Mouse (Mus musculus): Measurements from ENCODE around the gene Kdm5a.
A peak's percentile ranks its signal among the peaks of the same experiment; 100 is the strongest.

The Kdm5a gene

DNA sequence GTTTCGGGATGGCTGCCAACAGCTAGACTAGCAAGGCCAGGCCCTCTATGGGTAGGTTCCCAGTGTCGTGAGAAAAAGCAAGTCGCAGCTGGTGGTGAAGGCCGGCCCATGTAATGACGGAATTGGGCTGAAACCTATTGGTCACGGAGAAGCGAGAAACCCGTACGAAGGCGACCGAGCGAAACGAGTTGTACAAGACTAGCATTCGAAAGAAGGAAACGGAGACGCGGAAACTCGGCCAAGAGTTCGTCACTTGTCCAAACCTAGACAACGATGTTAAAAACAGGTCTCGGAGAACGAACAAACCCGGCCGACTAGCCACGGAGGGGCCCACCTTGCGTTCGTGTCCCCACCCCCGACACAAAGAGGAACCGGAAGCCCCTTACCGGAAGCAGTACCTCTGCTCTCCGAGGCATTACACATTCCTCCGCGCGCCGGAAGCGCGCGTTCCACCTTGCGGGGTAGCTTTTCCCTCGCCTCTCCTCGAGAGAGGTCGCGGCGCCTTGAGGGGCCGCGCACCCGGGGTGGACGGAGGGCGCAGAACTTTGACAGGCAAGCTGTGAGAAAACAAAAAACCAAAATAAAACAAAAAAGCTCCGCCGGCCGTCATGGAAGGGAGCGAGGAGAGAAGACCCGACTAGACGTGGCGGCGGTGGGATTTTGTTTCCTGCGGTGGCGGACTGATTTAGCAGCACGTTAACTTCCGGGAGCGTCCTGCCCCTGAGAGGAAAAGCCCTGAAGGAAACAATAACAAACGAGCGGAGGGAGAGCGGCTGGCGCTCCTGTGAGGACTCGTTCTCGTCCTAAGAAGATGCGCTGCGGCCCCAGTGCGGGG, at the start of gene Kdm5a, which contains the start of gene Ccdc77:
Gene Kdm5a, plus strand, starts transcription at position 437 of the 835 bp plus-strand sequence.
Gene Ccdc77, minus strand, starts transcription at position 687 of the 835 bp plus-strand sequence.
- peak; percentile 96 for DNase-seq

DNA sequence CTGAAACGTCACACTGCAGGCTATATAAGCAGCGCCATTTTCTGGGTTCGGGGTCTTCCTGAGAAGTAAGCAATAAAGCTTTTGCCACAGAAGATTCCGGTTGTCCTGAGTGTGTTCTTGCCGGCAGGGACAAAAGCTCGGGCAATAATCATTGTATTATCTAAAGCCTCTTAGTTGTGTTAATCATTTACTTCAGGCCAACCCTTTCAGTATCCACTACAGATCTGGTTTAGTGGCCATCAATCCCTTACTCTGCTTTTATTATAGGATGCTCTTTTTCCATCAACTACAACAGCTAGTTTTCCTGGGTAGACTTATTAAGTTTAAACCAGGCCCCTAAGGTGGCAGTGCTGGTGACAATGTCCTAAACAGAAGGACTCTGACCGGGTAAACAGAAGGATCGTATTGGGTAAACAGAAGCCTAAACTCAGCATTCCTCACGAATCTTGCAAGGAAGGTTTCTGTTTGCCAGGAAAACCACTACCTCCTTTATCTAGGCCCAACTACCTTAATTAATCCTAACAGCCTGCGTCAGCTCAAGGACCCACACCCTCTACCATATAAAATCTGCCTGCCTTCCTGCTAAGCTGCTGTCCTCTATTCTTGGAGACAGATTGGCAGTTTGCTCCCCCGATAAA, 45.5 kb upstream of the Kdm5a start:
- DNase-seq, result no peak

GRCm38 (mm10) chr6:120319129-120319528, 44.8 kb upstream of the Kdm5a start:
- no peak for DNase-seq

DNA sequence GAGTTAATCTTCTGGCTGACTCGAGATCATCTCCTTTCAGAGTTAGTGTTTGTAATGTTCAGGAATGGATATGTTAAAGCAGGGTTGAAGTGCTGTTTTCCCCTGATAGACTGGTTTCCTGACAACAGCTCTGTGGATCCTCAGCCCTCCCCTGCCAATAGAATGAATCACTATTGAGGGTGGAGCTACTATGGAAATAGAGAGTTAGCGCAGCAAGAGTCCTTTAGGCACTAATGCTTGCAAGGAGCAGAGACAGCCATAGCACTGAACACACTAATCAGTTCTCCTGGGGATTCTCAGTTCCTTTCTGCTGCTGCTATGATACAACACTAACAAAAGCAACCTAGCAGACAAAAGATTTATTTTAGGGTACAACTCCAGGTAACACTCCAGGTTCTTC, 43.6 kb upstream of the Kdm5a start:
- no peak for DNase-seq

- peak; percentile 76 to 77 for DNase-seq
These were observed 39.5 kb upstream of the Kdm5a start for GRCm38 (mm10) chr6:120324295-120324927.

DNA sequence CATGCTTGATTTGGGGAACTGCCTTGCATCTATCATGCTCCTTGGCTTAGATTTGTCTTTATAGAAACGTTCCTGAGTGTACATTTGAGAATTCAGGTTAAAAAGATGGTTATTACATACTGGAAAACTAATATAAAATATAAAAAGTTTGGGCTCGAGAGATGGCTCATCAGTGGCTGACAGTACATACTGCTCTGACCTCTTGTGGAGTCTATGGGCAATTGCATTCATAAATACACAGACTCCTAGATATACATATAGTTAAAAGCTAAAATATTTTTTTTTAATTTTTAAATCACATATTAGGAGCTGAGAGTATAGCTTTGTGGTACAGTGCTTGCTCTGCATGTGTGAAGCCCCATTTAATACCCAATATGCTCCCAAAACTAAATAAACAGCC, 31.6 kb upstream of the Kdm5a start:
- DNase-seq, result no peak

DNA sequence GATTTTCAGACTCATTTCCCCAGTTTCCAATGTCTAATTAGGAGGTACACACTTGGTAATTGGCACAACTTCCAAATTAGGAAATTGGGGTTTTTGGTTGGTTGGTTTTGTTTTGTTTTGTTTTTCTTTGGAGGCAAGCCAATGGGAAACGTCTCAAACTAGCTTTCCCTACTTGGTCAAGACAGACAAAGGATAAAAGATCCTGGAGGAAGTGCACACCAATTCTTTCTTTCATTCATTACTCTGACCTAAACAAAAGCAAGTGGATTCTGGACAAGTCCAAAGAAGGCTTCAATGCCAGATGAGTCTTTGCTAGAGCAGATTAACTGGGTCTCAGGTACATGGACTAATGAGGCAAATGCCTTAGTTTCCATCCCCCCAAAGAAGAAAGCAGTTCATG, 19.9 kb upstream of the Kdm5a start:
- no peak for DNase-seq

DNA sequence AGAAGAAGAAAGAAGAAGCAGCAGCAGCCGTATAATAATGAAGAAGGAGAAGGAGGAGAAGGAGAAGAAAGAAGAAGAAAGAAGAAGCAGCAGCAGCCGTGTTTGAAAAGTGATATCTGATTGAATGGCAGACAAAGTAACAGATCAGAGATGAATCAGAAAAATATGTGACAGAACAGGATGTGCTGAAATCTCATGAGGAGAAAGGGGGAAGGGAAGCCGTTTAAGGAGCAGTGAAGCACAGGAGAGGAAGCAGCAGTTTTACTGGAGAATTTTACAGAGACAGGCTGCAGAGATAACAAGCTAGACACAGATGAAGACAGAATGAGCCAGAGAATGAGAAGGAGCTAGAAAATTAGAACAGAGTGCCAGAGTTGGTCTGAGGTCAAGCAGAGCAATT, 14.9 kb upstream of the Kdm5a start:
- DNase-seq, result no peak

DNA sequence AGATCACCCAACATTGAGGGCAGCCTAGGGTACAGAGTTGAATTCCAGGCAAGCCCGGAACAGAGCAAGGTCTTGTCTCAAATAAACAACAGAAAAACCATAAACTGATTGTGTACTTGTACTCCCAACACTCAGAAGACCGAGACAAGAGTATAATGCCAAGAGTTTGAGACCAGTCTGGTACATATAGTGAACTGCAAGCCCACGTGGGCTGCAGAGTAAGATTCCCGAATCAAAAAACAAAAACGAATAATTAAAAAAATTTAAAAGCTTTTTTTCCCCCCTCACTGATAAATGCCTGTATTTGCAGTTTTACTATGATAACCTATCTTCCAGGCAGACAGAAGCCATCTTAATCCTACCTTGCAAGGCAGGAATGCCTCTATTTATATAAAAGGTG, 7.4 kb upstream of the Kdm5a start:
- DNase-seq, result no peak

- peak; percentile 77 to 81 for DNase-seq
These were observed 6.7 kb upstream of the Kdm5a start for GRCm38 (mm10) chr6:120356951-120357945.

- DNase-seq, result no peak
These were observed 1.8 kb upstream of the Kdm5a start for GRCm38 (mm10) chr6:120362124-120362523.

GRCm38 (mm10) chr6:120362774-120363687, 893 bp upstream of the Kdm5a start:
- DNase-seq, result no peak

DNA sequence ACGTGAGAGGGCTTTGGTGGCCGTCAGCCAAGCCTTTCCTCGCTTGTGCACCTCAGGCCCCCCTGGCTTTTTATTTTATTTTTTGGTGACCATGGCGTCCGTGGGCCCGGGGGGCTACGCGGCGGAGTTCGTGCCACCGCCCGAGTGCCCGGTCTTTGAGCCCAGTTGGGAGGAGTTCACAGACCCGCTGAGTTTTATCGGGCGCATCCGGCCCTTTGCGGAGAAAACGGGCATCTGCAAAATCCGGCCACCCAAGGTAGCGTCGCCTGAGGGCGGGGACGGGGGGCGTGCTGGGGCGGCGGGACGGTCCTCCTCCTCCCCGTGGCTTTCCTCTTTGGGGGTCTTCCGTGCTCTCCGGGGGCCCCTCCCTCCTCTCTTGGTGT, 590 bp downstream of the Kdm5a start:
- DNase-seq, result no peak

DNA sequence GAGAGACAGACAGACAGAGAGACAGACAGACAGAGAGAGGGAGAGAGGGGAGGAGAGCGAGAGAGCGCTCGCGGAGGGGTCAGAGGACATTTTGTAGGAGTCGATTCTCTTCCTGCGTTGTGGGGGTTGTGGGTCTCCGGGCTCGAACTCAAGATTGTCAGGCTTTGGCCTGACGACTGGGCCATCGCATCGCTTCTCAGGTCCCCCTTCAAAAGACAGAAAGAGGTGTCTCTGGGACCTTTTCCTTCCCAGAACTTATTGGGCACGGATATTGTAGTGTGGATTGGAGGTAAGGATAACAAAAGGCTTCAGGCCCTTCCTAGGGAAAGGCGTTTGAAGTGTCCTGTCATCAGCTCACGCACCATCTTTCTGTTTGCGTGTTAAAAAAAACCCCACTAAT, 1.1 kb downstream of the Kdm5a start:
- DNase-seq, result peak; percentile 50

DNA sequence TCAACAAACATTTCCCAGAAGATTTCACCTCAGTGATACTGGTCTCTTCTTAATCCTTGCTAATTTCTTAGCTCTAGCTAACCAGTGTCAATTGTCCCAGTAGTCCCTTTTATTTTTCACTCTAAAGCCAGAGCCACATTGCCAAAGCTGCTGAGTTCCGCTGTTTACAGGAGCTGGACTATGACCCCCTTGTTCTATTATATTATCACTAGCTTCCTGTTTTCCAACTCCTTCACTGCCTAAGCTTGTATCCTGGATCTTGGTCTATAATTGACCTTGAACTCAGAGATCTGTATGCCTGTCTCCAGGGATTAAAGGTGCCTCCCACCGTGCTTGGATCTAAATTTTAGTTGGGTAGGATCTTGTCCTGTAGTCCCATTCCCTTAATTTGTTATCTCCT, 12.8 kb downstream of the Kdm5a start:
- no peak for DNase-seq

- no peak for DNase-seq
These were observed 26.1 kb downstream of the Kdm5a start for GRCm38 (mm10) chr6:120390054-120390453.

GRCm38 (mm10) chr6:120392811-120393210, 28.9 kb downstream of the Kdm5a start:
- DNase-seq, result no peak

GRCm38 (mm10) chr6:120395622-120396345, 31.9 kb downstream of the Kdm5a start:
- no peak for DNase-seq

DNA sequence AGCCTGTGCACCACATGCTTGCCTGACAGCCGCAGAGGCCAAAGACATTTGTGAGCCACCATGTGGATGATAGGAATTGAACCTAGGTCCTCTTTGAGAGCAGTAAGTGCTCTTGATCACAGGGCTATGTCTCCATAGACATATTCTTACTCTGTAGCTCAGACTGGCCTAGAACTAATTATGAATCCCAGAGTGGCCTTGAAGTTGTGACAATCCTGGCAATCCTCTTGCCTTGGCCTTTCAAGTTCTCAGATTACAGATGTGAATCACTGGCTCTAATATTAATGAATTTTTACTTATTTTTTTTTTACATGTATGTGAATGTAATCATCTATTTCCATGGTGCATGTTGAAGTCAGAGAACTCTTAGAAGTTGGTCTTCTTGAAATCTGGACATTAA, 40.0 kb downstream of the Kdm5a start:
- DNase-seq, result no peak

DNA sequence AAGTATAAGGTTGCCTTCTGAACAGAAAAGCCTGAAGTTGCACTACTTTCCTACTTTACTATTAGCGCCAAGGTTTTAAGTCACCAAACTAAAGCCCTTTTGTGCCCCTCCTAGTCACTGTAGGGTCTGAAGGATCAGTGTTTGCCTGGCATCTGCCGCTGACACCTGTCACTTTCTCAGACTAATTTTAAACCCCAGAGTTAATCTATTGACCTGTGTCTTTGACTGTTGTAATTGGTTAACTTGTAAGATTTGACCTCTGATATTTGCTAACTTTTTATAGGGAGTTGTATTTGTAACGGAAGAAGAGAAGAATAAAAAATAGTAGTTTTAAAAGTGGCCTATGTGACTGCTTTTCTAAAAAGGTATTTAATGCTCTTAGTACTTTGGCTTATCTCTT, 74.2 kb downstream of the Kdm5a start:
- no peak for DNase-seq

All from B cell, adult 2 months (primary cell).